Mouse (Mus musculus) MEL-GATA-1-ER (cell line): ENCODE data around the gene 1500009C09Rik.

Source experiments
- DNase-seq: peaks from one replicate; pipeline ENCODE4 v3.0.0-alpha.2; 2012; ENCODE audit warnings: low read depth; ENCODE audit errors: extremely low read depth

1500009C09Rik gene

DNA sequence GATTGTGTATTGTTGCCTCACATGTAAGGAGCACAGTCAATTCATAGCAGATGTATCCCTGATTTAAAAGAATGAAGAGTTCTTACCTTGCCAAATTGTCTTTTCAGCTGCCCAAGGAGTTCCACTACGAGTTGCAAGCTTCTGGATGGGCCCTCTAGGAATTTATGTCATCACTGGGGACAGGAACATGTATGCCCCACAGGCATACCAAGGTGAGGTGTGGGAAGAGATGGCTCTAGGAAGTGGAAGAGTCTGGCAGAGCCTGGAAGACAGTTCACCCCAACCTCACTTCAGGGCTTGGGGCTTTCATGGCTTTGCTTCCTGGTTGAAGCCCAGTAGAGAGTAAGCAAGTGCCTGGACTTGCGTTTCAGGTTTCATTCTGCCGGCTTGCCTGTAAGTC is 56.2 kb downstream of the 1500009C09Rik start:
- DNase-seq: no peak
